Mouse (Mus musculus) lung, adult 18-20 months (tissue): ENCODE measurements around the gene Zbed5.
"Not testable (repeated sequence)": the region's sequence is repeated elsewhere in the genome, so short reads cannot be mapped to it uniquely, and the experiment has no call there.

Experiments used
- DNase-seq, 2 experiments: peaks; one replicate each; pipeline ENCODE4 v3.0.0; 2022; ENCODE audit warnings: mixed read lengths in 2 of 2

Zbed5 gene

GRCm38 (mm10) chr5:129895198-129896088 is at the start of gene Zbed5:
Zbed5 (plus strand) TSS chr5:129895723.
- peak; percentile 91 to 93 for DNase-seq

- DNase-seq, result peak; percentile 95 to 97
These were observed 48.6 kb upstream of the Zbed5 start, which contains the start of gene Sumf2 for GRCm38 (mm10) chr5:129846752-129847557. Sumf2 (plus strand) TSS chr5:129846986.

- DNase-seq, result no peak
These were observed 48.0 kb upstream of the Zbed5 start for GRCm38 (mm10) chr5:129847558-129847820.

GRCm38 (mm10) chr5:129855163-129855562 is 40.4 kb upstream of the Zbed5 start:
- DNase-seq, result no peak

- DNase-seq, result no peak
These were observed 39.1 kb upstream of the Zbed5 start for GRCm38 (mm10) chr5:129856414-129856813.

- no peak for DNase-seq
These were observed 33.2 kb upstream of the Zbed5 start for GRCm38 (mm10) chr5:129862325-129862724.

- peak; percentile 19 to 35 for DNase-seq
These were observed 31.1 kb upstream of the Zbed5 start for GRCm38 (mm10) chr5:129864467-129864866.

GRCm38 (mm10) chr5:129865841-129866240 is 29.7 kb upstream of the Zbed5 start:
- DNase-seq, result no peak

- DNase-seq, result no peak
These were observed 26.1 kb upstream of the Zbed5 start for GRCm38 (mm10) chr5:129869238-129869995.

GRCm38 (mm10) chr5:129871238-129871637 is 24.3 kb upstream of the Zbed5 start:
- DNase-seq, result no peak

- DNase-seq, result no peak
These were observed 21.6 kb upstream of the Zbed5 start for GRCm38 (mm10) chr5:129873942-129874341.

GRCm38 (mm10) chr5:129875098-129875497 is 20.4 kb upstream of the Zbed5 start:
- no peak for DNase-seq

- no peak for DNase-seq
These were observed 17.6 kb upstream of the Zbed5 start for GRCm38 (mm10) chr5:129877731-129878455.

- DNase-seq, result peak; percentile 33 to 36
These were observed 16.6 kb upstream of the Zbed5 start for GRCm38 (mm10) chr5:129878946-129879345.

- DNase-seq, result no peak
These were observed 15.6 kb upstream of the Zbed5 start for GRCm38 (mm10) chr5:129879888-129880287.

GRCm38 (mm10) chr5:129886271-129886670 is 9.3 kb upstream of the Zbed5 start:
- DNase-seq, result no peak

GRCm38 (mm10) chr5:129886911-129887636 is 8.4 kb upstream of the Zbed5 start, which contains the start of gene Chchd2:
Chchd2 (minus strand) TSS chr5:129887470.
- DNase-seq, result peak; percentile 97

- not testable (repeated sequence) for DNase-seq
These were observed 5.1 kb upstream of the Zbed5 start for GRCm38 (mm10) chr5:129890390-129890789.

- no peak for DNase-seq
These were observed 2.9 kb downstream of the Zbed5 start, which contains the start of gene Phkg1 for GRCm38 (mm10) chr5:129898449-129898848. Phkg1 (minus strand) TSS chr5:129898549.

- no peak for DNase-seq
These were observed 12.3 kb downstream of the Zbed5 start for GRCm38 (mm10) chr5:129907775-129908174.

- DNase-seq, result peak; percentile 92 to 94
These were observed 12.9 kb downstream of the Zbed5 start, which contains the start of gene Nupr1l for GRCm38 (mm10) chr5:129908242-129908965. Nupr1l (plus strand) TSS chr5:129908540.
